Mouse (Mus musculus) lung, postnatal 10 days (tissue): ENCODE data around the gene Mapkap1.
A peak's percentile ranks its signal among the peaks of the same experiment; 100 is the strongest.

Experiments used
- DNase-seq: peaks from one replicate; pipeline ENCODE4 v3.0.0; 2021

The Mapkap1 gene

GRCm38 (mm10) chr2:34533281-34533680, 126.7 kb downstream of the Mapkap1 start:
- no peak for DNase-seq

GRCm38 (mm10) chr2:34534996-34535395, 128.4 kb downstream of the Mapkap1 start:
- DNase-seq = peak; percentile 34

- DNase-seq = no peak
Measured at GRCm38 (mm10) chr2:34537356-34537755, 130.8 kb downstream of the Mapkap1 start.

DNA sequence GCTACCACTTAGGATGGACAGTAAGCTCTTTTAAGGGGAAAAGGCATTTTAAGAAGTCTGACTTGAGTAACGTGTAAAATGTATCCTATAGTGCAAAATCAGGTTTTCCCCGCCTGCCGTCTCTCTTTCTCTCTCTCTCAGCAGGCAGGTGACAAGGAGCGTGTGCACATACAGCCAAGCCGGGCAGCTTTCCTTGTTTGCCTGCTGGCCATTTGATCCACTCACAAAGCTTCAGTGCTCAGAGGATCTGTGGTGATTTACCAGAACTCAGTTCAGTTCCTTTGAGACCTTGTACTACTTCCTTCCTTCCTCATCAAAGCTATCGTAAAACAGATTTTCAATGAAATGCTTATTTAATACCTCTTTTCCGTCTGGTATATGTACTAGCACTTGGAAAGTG, 137.0 kb downstream of the Mapkap1 start:
- no peak for DNase-seq

GRCm38 (mm10) chr2:34544021-34544420, 137.4 kb downstream of the Mapkap1 start:
- no peak for DNase-seq

- DNase-seq = peak; percentile 10
Measured at GRCm38 (mm10) chr2:34544646-34545395, 138.2 kb downstream of the Mapkap1 start.

DNA sequence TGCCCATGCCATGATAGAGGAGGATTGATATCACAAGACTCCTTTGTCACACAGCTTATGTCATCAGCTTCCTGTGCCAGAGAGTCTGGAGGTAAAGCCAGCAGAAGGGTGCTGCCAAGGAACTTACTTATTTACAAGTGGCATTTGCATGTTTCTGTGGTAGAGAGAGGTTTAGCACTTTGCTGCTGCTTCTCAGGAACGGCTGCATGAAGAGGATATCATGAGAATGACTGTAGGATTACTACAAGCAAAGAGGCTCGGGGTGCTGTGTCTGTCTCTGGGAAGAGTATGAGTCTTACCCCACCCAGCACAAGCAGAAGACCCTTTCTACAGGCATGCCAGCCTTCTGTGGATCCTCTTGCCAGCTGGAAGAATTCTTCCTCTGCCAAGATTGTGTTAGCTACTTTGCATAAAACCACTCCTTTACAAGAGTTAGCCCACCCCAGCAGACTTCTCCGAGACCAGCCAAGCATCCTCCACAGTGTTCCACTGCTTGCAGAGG, 139.7 kb downstream of the Mapkap1 start:
- DNase-seq = peak; percentile 14

- no peak for DNase-seq
Measured at GRCm38 (mm10) chr2:34547516-34547915, 140.9 kb downstream of the Mapkap1 start.

GRCm38 (mm10) chr2:34548961-34549360, 142.4 kb downstream of the Mapkap1 start:
- no peak for DNase-seq

DNA sequence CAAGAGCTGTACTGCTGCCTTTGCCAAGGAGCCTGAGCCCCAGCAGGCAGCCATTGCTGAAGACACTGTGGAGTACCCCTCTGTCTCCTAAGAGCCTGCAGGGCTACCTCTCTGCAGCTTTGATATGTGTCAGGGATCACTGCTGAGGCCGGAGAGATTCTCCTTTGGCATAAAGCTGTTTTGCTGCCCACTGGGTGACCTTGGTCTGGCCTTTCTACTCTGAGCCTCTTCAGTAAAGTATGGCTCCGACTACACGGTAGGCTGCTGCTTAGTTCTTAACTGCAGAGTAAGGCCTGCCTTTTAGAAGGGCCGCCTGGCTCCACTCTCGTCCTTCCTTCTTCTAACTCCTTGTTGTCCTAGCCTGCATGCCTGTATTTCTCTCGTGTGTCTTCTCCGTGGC, 142.9 kb downstream of the Mapkap1 start:
- no peak for DNase-seq

GRCm38 (mm10) chr2:34552772-34553171, 146.2 kb downstream of the Mapkap1 start:
- DNase-seq = no peak

DNA sequence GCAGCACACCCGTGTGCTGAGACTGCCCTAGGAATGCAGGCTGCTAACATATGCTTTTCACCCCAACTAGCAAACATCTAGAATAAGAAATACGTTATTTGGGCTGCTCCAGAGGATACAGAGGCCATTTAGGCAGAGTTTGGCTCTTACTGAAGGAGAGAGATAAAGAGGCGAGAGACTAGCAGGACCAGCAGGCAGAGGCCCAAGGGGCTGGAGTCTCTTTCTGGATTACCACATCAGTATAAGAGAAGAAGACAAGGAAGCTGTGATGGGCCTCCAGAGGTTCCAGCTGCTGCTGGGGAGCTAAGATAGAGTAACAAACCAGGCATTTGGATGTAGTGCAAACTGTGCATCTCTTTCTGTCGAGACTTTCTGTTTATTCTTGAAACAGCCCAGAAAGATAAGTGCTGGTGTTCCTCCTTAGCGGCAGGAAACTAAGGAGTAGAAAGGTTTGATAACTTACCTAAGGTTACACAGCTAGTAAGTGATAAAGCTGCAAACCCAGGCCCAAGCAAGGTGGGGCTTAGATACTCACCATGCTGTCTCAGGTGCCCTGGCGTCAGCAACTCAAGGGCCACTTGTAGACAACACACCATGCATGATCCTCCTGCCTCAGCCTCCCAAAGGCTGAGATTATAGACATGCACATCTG, 147.1 kb downstream of the Mapkap1 start:
- peak; percentile 14 for DNase-seq

DNA sequence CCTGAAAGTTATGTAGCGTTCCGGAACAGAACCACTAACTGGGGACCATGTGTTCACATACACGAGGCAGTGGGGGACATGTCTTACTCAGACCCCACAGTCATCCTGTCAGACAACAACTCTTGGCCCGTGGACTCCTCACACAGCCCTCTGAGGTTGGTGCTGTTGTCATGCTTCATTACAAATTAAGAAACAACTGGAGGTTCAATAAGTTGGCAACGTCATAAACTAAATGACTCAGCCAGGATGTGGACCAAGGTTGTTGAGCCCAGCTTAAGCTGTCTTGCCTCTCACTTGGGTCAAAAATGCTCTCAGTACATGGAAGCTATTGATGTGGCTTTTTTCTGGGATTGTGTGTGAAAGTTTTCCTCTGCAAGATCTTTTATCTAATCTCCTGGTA, 153.6 kb downstream of the Mapkap1 start:
- DNase-seq = no peak

DNA sequence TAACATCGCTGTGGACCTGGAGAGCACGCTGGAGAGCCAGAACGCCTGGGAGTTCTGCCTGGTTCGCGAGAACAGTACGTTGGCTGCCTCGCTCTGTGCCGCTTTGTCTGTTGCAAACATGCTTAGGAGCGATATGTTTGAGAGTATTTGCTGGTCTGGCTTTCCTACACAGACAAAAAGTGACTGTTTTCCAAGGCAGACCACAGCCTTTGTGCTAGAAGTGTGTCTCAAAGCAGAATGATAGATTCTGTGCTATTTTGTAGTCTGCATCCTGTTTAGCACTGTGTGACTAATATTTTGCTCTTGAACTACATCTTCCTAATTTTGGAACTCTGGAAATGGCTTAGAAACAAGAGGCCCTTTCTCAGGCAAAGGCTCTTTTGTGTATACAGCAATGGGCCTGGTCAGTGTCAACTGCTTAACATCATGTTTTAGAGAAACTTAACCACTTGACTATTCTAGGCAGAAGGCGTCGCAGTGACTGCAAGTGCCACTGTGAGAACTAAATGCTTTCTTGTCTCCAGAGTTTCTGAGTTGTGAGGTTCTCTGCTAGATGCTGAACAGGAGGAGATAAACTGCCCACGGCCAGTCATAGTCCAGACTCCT, 156.6 kb downstream of the Mapkap1 start:
- DNase-seq = peak; percentile 7

DNA sequence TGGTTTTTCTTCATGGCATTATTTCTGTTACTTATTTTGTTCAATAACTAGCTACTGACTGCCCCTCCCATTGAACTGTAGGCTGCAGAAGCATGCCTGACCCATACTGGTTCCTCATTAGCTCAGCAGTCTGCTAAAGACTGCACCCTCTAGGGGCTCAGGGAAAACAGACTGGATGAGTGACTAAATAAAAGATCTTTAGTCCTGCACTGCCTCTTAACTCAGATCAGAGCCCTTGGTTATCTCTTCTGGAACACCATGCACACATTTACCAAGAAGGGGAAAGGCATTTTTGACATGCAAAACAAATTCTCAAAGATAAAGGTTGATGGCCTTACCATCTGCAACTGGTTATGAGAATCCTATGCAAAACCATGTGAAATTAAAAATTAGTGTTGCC, 157.3 kb downstream of the Mapkap1 start:
- no peak for DNase-seq

- no peak for DNase-seq
Measured at GRCm38 (mm10) chr2:34566146-34566545, 159.6 kb downstream of the Mapkap1 start.

DNA sequence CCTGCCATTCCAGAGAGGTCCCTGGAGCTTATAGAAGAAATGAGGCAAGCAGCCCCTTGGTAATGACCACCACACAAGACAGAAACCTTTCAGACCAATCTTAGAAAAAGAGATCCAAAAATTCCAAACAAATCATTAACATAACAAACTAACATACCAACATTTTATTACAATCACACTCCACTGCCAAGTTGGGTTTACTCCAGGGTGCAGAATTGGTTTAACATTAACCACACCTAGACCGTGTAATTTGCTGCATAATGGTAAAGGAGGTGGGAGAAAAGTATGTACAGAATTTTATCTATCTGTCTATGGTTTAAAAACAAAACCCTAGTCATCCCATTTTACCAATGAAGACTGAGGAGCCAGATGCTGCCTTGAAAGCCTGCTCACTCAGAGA, 160.0 kb downstream of the Mapkap1 start:
- no peak for DNase-seq

- peak; percentile 13 for DNase-seq
Measured at GRCm38 (mm10) chr2:34569131-34569530, 162.6 kb downstream of the Mapkap1 start.

- DNase-seq = no peak
Measured at GRCm38 (mm10) chr2:34570378-34570777, 163.8 kb downstream of the Mapkap1 start.

DNA sequence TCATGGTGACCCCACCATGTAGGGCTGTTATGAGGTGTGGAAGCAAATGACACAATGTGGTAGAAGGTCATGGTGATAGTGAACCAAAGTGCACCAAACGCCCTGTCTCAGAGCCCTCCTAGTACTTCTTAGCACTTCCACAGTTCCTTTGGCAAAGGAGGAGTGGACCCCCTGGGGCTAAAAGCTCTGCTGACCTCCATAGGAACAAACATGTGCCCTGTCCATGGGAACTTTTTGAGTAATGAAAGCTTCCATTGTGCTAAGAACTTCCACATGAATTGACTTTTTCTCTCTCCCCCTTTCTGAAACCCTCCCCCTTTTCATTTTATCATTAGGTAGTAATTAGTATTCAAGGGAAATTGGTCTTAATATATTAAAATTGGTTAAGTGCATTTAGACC, 164.5 kb downstream of the Mapkap1 start:
- DNase-seq = no peak

DNA sequence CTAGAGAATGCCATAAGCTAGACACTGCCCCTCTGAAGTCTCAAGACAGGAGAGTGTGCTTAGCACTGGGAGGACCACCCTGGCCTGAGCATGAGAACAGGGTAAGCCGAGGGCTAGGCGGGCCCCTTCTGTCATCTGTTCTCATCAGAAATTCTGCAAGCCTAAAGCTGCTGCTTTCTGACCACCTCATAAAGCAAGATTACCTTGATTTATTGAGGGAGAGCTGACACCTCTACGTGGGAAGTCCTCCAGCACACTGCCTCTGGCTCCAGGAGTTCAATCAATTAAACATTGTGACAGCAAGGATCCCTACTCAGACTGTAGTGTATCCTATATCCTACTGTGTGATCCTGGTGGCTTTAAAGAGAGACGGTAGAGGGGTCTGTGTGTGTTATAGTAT, 166.5 kb downstream of the Mapkap1 start:
- DNase-seq = no peak

- peak; percentile 39 for DNase-seq
Measured at GRCm38 (mm10) chr2:34588546-34588945, 182.0 kb downstream of the Mapkap1 start.

DNA sequence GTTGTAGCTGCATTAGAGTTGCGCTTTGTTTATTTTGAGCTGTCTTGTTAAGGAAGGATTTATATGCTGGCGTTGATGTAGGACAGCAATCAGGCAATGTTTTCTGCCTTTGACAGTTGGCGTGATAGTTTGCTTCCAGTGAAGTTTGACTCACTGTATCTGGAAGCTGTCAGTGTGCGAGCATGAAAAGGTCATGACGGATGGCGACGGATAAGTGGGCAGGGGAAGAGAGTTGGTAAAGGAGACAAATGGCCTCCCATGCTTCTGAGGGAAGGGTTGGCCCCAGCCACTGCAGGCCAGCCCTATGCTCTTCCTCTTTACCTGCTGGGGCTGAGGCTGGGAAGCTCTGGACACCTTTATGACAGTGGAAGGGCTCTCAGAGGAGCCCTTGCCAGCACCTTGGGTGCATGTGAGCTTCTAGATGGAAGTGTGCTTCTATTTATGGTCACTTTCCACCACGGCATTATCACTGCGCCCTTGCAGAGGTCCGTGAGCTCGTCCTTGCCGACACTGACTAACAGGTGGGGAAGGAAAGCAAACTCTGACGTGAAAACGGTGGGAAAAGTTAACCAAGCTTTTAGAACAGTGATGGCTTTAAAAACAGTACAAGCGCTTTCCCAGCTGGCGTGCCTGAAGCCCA, 185.3 kb downstream of the Mapkap1 start:
- peak; percentile 19 for DNase-seq
